Mouse (Mus musculus): ENCODE measurements around the gene Rft1. TPM values are rescaled to one million over a fixed set of nuclear protein-coding genes. Genes with fewer than 3 reads are reported as not detected.

Gene Rft1
- 1 to 10 TPM; 5.5 to 6.7 TPM for total RNA-seq (2021)
- long read RNA-seq, experiment 1, transcript Rft1-201 (13 exons, 2,387 nt), result major isoform, 9 of 12 reads
- long read RNA-seq, experiment 1, partial matches to known transcripts, result 1 of 12 reads
- long read RNA-seq, experiment 1, other reads (novel, unspliced or antisense), result 2 of 12 reads
- long read RNA-seq, experiment 2, transcript Rft1-201 (13 exons, 2,387 nt), result major isoform, 6 of 9 reads
- long read RNA-seq, experiment 2, partial matches to known transcripts, result 0 of 9 reads
- long read RNA-seq, experiment 2, other reads (novel, unspliced or antisense), result 3 of 9 reads

GRCm38 (mm10) chr14:30653943-30654659 is at the start of gene Rft1:
Rft1 (plus strand) TSS chr14:30654360.
- peak; percentile 98 for DNase-seq
- intact Hi-C loops (cut with DNase I; ENCODE audit: low total_unique reads), result no loop called here

- intact Hi-C loops (cut with DNase I; ENCODE audit: low total_unique reads), result no loop called here
- no peak for DNase-seq
Measured at GRCm38 (mm10) chr14:30606817-30607216, 47.3 kb upstream of the Rft1 start.

- no peak for DNase-seq
- intact Hi-C loops (cut with DNase I; ENCODE audit: low total_unique reads), result no loop called here
Measured at GRCm38 (mm10) chr14:30607696-30608095, 46.5 kb upstream of the Rft1 start.

- DNase-seq, result no peak
- intact Hi-C loops (cut with DNase I; ENCODE audit: low total_unique reads), result no loop called here
Measured at GRCm38 (mm10) chr14:30608176-30608575, 46.0 kb upstream of the Rft1 start.

GRCm38 (mm10) chr14:30609499-30609898 is 44.7 kb upstream of the Rft1 start:
- intact Hi-C loops (cut with DNase I; ENCODE audit: low total_unique reads), result no loop called here
- DNase-seq, result no peak

- intact Hi-C loops (cut with DNase I; ENCODE audit: low total_unique reads), result no loop called here
- no peak for DNase-seq
Measured at GRCm38 (mm10) chr14:30610304-30610703, 43.9 kb upstream of the Rft1 start.

GRCm38 (mm10) chr14:30610940-30611339 is 43.2 kb upstream of the Rft1 start:
- intact Hi-C loops (cut with DNase I; ENCODE audit: low total_unique reads), result no loop called here
- peak; percentile 58 for DNase-seq

GRCm38 (mm10) chr14:30612523-30612922 is 41.6 kb upstream of the Rft1 start:
- intact Hi-C loops (cut with DNase I; ENCODE audit: low total_unique reads), result no loop called here
- DNase-seq, result peak; percentile 88

- no peak for DNase-seq
- intact Hi-C loops (cut with DNase I; ENCODE audit: low total_unique reads), result no loop called here
Measured at GRCm38 (mm10) chr14:30612962-30613715, 41.0 kb upstream of the Rft1 start.

GRCm38 (mm10) chr14:30616751-30617150 is 37.4 kb upstream of the Rft1 start:
- intact Hi-C loops (cut with DNase I; ENCODE audit: low total_unique reads), result no loop called here
- DNase-seq, result no peak

GRCm38 (mm10) chr14:30618746-30619275 is 35.3 kb upstream of the Rft1 start:
- intact Hi-C loops (cut with DNase I; ENCODE audit: low total_unique reads), result no loop called here

GRCm38 (mm10) chr14:30619982-30620578 is 34.1 kb upstream of the Rft1 start:
- no peak for DNase-seq
- intact Hi-C loops (cut with DNase I; ENCODE audit: low total_unique reads), result no loop called here

More at GRCm38 (mm10) chr14:30618746-30619275, 35.3 kb upstream of the Rft1 start:
- no peak for DNase-seq

GRCm38 (mm10) chr14:30622130-30622529 is 32.0 kb upstream of the Rft1 start:
- intact Hi-C loops (cut with DNase I; ENCODE audit: low total_unique reads), result no loop called here
- no peak for DNase-seq

- no peak for DNase-seq
- intact Hi-C loops (cut with DNase I; ENCODE audit: low total_unique reads), result no loop called here
Measured at GRCm38 (mm10) chr14:30622556-30622955, 31.6 kb upstream of the Rft1 start.

- intact Hi-C loops (cut with DNase I; ENCODE audit: low total_unique reads), result no loop called here
- no peak for DNase-seq
Measured at GRCm38 (mm10) chr14:30624277-30624721, 29.9 kb upstream of the Rft1 start.

GRCm38 (mm10) chr14:30625131-30625807 is 28.9 kb upstream of the Rft1 start:
- intact Hi-C loops (cut with DNase I; ENCODE audit: low total_unique reads), result no loop called here

GRCm38 (mm10) chr14:30625856-30626726 is 28.1 kb upstream of the Rft1 start, which contains the start of gene Prkcd:
Prkcd (minus strand) TSS chr14:30626210.
- DNase-seq, result peak; percentile 86
- intact Hi-C loops (cut with DNase I; ENCODE audit: low total_unique reads), result no loop called here

More at GRCm38 (mm10) chr14:30625131-30625807, 28.9 kb upstream of the Rft1 start:
- DNase-seq, result peak; percentile 64
